Mouse (Mus musculus) megakaryocyte progenitor cell, adult 5-6 weeks (primary cell): ENCODE results near the gene Trabd2b. TPM values are rescaled to one million over a fixed set of nuclear protein-coding genes. Genes with fewer than 3 reads are reported as not detected.

ENCODE experiments used
- ATAC-seq: replicated peaks from 2 replicates; pipeline ENCODE4 v1.8.0; 2016; ENCODE audit warnings: mild to moderate bottlenecking, moderate TSS enrichment, inconsistent platforms; ENCODE audit not compliant: poor library complexity
- total RNA-seq, 2 experiments: library from RNA; stranded (forward) in 1 of 2; stranded (reverse) in 1 of 2; fragments of 157-497, 149-512 nt in 1 of 2; fragments of 200-1000 nt in 1 of 2; gene quantifications; 2 replicates each; pipeline versions ENCODE4 v1.2.3 to v1.2.4; 2015 to 2017

The Trabd2b gene
- total RNA-seq, 2 experiments from 2014 or later = not detected

GRCm38 (mm10) chr4:114636324-114636723, 229.8 kb downstream of the Trabd2b start:
- ATAC-seq = no peak

GRCm38 (mm10) chr4:114637120-114637519, 230.6 kb downstream of the Trabd2b start:
- peak; percentile 86 for ATAC-seq

- no peak for ATAC-seq
Observed at GRCm38 (mm10) chr4:114642469-114642868, 235.9 kb downstream of the Trabd2b start.

GRCm38 (mm10) chr4:114643679-114644208, 237.2 kb downstream of the Trabd2b start:
- no peak for ATAC-seq

- no peak for ATAC-seq
Observed at GRCm38 (mm10) chr4:114645341-114645740, 238.8 kb downstream of the Trabd2b start.

- no peak for ATAC-seq
Observed at GRCm38 (mm10) chr4:114646825-114647681, 240.5 kb downstream of the Trabd2b start.

GRCm38 (mm10) chr4:114647689-114648088, 241.2 kb downstream of the Trabd2b start:
- peak; percentile 83 for ATAC-seq

GRCm38 (mm10) chr4:114648532-114649074, 242.1 kb downstream of the Trabd2b start:
- no peak for ATAC-seq

- ATAC-seq = no peak
Observed at GRCm38 (mm10) chr4:114650551-114650950, 244.0 kb downstream of the Trabd2b start.

- no peak for ATAC-seq
Observed at GRCm38 (mm10) chr4:114651007-114651406, 244.5 kb downstream of the Trabd2b start.

GRCm38 (mm10) chr4:114651606-114652005, 245.1 kb downstream of the Trabd2b start:
- ATAC-seq = no peak

GRCm38 (mm10) chr4:114652400-114652799, 245.9 kb downstream of the Trabd2b start:
- peak; percentile 88 for ATAC-seq

- ATAC-seq = 0 out of 2 replicates have a peak, but pooled peaks have one; percentile 14
Observed at GRCm38 (mm10) chr4:114657933-114658332, 251.4 kb downstream of the Trabd2b start.

- no peak for ATAC-seq
Observed at GRCm38 (mm10) chr4:114659876-114660275, 253.4 kb downstream of the Trabd2b start.

- peak; percentile 89 for ATAC-seq
Observed at GRCm38 (mm10) chr4:114664063-114665036, 257.8 kb downstream of the Trabd2b start.

Other genes with a start within 250 kb of the Trabd2b start
- not detected in 2 replicates for gene Skint11, start 243.3 kb upstream of the Trabd2b start, total RNA-seq (2015)
- gene Skint11, start 243.3 kb upstream of the Trabd2b start, total RNA-seq (2017) = not detected in 2 replicates